Mouse (Mus musculus): ENCODE results near the gene Cdk14. TPM values are rescaled to one million over a fixed set of nuclear protein-coding genes. Genes with fewer than 3 reads are reported as not detected.

The Cdk14 gene
- polyA plus RNA-seq, 1 experiment: 10.1 TPM

DNA sequence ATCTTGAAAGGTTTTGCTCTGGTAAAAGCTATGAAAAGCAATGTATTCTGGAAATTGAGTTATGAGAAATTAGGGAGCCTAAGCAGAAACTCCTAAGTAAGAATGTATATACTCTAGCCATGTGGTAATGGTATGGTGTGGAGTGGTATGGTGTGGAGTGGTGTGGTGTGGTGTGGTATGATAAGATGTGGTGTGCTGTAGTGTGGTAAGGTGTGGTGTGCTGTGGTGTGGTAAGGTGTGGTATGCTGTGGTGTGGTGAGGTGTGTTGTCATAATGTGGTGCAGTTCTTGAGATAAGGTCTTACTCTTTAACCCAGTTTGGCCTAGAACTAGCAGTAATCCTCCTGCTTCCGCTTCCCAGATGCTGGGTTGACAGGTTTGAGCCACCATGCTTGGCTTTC lies 45.7 kb downstream of the Cdk14 start:
- H3K4me1 ChIP-seq (ENCODE audit: control insufficient read depth, insufficient read depth, insufficient read length, low read length): peaks cover 2% of the 10 kb centered on the region; the same call in 1 of the 2 replicates
- H3K4me3 ChIP-seq (ENCODE audit: insufficient read depth, low read depth, low read length): no peak overlapping the region

DNA sequence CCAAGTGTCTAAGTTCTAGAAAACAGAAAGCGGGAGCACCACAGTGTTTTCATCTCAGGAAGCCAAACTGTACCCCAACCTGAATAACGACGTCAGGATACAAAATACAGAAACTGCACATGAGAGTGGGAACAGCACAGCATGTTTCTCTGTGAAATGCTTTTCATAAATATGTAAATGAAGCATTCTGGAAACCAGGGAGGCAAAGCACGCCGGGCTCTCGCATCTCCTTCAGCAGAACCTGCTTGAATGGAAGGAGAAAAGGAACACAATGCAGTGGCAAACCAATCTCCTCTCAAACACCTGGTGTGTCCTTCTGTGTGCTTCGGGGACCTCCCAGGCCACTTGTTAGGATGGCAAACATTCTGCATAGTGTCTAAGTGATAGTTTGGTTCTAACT lies 46.6 kb downstream of the Cdk14 start:
- Histone ChIP-seq H3K4me1 (ENCODE audit: control insufficient read depth, insufficient read depth, insufficient read length, low read length) (peaks cover under 1% of the 10 kb centered on the region; the same call in 1 of the 2 replicates), H3K4me3 (ENCODE audit: insufficient read depth, low read depth, low read length) (no peak overlapping the region)

More for the DNA sequence above, 45.7 kb downstream of the Cdk14 start:
- H3K27ac ChIP-seq (replicated peaks; ENCODE audit: low read depth, low read length): no peak overlapping the region

DNA sequence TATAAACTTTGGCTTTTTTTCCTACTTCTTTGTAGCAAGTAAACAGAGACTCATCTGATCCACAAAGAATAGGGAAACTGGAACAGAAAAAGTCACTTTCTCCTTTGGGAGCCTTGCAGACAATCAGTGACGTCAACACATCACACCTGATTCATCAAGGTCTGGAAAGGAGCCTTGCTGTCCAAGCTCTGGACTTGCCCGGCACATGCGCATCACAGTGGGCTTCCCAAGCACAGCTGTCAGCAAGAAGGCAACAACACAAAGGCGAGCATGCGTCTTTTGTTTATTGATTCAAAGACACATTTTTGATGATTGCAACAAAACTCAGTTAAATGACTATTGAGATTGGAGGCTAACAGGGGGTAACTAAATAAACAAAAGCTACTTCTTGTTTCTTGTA lies 47.2 kb downstream of the Cdk14 start:
- Histone ChIP-seq H3K4me1 (ENCODE audit: control insufficient read depth, insufficient read depth, insufficient read length, low read length) (peaks cover 2% of the 10 kb centered on the region; the same call in 1 of the 2 replicates), H3K27ac (replicated peaks; ENCODE audit: low read depth, low read length) (no peak overlapping the region), H3K4me3 (ENCODE audit: insufficient read depth, low read depth, low read length) (no peak overlapping the region)

More for the DNA sequence above, 46.6 kb downstream of the Cdk14 start:
- H3K27ac ChIP-seq (replicated peaks; ENCODE audit: low read depth, low read length): no peak overlapping the region

DNA sequence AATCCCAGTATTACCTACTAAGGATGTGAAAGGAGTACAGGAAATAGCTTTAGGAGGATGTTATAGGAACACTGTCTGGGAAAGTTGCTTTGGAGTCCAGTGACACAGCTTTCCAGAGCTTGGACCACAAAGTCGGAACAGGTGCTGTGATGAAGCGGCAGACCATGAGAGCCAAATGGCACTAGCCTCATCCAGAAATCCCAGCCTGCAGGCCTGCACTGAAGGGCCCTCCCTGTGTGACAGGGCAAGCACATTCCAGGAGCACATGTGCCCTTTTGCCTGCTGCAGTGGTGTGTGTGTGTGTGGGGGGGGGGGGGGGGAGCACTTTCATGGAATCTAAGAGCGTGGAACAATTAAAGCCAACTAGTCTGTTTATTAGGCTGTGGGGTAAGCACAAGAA lies 47.8 kb downstream of the Cdk14 start:
- Histone ChIP-seq H3K4me1 (ENCODE audit: control insufficient read depth, insufficient read depth, insufficient read length, low read length) (peaks cover 2% of the 10 kb centered on the region; the same call in 1 of the 2 replicates), H3K4me3 (ENCODE audit: insufficient read depth, low read depth, low read length) (no peak overlapping the region), H3K27ac (replicated peaks; ENCODE audit: low read depth, low read length) (no peak overlapping the region)

DNA sequence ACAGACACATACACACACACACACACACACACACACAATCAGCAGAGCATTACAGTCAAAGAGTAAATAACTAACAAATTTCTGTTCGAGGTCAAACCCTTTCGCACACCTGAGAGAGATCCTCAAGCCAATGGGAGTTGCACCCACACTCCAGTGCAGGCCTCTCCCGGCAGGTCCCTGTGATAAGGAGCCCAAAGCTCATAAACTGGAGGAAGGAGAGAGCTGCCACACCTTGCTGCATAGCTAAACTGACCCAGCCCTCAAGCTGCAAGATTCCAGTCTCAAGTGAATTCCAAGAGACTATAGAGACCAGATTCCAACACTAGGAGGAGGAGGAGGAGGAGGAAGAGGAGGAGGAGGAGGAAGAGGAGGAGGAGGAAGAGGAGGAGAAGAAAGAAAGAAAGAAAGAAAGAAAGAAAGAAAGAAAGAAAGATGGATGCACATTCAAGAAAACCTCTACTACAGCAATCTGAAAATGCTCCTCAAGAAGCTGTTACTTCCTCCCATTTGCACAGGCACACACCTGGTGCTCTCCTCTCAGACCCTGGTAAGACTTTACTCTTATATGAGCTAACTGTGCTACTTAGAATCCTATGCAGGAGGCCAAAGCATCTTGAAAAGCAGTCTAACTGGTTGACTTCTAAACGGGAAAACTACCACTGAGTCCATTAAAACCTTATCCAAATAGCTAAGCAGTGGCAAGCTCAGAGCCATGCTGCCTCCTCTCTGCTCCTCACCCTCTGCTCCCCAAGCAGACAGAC lies 49.6 kb downstream of the Cdk14 start:
- Histone ChIP-seq H3K4me3 (ENCODE audit: insufficient read depth, low read depth, low read length) (no peak overlapping the region), H3K4me1 (ENCODE audit: control insufficient read depth, insufficient read depth, insufficient read length, low read length) (peaks cover 2% of the 10 kb centered on the region; the same call in 1 of the 2 replicates), H3K27ac (replicated peaks; ENCODE audit: low read depth, low read length) (no peak overlapping the region)

DNA sequence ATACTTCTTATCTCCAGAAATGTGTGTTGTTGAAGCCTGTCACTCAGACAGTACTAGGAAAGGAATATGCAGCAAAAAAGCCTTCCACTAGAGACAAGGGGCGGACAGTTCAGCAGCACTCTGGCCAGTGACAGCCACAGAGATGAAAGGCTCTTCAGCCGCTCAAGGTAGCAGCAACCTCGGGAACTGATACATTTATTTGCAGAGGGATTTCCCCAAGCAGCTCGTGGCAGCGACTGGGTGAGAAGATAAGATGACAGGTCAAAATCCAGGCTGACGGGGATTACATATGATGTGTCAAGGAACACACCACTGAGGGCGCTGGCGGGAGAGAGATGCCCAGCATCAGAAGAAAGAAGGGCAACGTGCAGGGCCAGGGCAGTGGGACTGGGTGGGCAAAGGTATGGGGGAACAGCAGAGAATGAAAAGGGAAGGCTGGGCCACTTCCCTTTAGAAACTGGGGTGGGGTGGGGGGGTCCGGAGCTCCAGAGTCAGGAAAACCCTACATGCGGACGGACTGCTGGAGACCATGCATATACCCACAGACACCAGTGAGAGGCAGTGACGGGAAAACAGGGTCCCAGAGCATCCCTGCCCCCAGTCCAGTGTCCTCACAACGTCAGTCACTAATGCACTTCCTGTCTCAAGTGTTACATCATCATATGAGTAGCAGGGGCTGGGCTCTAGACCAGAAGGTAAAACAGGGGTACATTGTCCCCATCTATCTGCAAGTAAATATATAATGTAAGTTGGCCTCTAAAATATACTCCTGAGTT lies 51.5 kb downstream of the Cdk14 start:
- Histone ChIP-seq H3K4me1 (ENCODE audit: control insufficient read depth, insufficient read depth, insufficient read length, low read length) (peaks cover 2% of the 10 kb centered on the region; the same call in 1 of the 2 replicates), H3K27ac (replicated peaks; ENCODE audit: low read depth, low read length) (no peak overlapping the region), H3K4me3 (ENCODE audit: insufficient read depth, low read depth, low read length) (no peak overlapping the region)

DNA sequence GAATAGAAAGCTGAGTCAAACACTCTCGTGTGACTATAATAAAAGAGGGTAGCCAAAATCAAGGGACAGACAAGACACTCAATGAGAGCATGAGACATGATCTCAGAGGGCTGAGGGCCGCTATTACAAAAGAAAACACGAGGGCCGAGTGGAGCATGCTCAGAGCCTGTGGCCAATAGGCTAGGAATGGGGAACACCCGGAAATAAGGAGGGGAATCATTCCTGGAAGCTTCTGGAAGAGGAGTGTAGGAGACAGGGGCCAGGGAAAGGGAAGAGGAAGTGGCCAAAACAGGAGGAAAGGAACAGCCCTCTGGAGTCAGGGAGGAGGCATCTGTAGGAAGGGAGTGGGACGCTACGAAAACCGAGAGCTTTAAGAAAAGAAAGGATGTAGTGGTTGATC lies 52.6 kb downstream of the Cdk14 start:
- Histone ChIP-seq H3K4me1 (ENCODE audit: control insufficient read depth, insufficient read depth, insufficient read length, low read length) (peaks cover 2% of the 10 kb centered on the region; the same call in 1 of the 2 replicates), H3K4me3 (ENCODE audit: insufficient read depth, low read depth, low read length) (peak overlapping the region; percentile 4; the same call in 1 of the 2 replicates), H3K27ac (replicated peaks; ENCODE audit: low read depth, low read length) (0 out of 2 replicates have a peak overlapping the region, but pooled peaks have one; percentile 9)

DNA sequence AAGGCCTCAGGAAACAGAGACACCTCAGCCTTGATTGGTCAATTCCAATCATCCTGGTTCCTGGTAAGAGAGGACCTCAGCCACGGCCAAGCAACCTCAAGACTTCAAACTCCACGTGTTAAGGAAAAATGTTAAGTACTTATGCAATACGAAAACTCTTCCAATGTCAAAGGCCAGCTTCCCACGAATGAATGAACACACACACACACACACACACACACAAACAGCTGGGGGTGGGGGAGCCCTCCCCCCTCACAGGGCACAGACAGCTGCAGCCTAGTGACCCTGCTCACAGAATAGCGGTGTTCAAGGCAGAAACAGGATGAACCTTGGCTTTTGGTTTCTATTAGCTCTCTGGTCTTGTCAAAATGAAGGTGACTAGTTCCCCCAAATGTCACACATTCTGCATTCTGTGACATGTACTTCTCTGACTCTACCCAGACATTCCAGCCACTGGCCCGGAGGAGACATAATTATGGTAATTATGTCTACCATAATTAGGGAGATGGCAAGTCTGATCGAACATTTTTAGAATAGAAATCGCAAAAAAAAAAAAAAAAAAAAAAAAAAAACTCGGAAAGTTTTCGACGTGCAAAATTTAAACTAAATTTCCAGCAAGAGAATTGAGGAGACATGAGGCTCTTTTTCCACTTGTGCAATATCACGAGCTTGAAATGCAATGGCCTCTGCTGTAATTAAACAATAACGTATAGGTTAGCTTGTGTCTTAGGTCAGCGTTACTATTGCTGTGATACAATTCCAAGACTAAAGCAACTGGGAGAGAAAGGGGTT lies 54.6 kb downstream of the Cdk14 start:
- no peak overlapping the region for H3K4me3 ChIP-seq (ENCODE audit: insufficient read depth, low read depth, low read length)
- H3K4me1 ChIP-seq (ENCODE audit: control insufficient read depth, insufficient read depth, insufficient read length, low read length): peaks cover 2% of the 10 kb centered on the region; the same call in 1 of the 2 replicates
- H3K27ac ChIP-seq (replicated peaks; ENCODE audit: low read depth, low read length): no peak overlapping the region

DNA sequence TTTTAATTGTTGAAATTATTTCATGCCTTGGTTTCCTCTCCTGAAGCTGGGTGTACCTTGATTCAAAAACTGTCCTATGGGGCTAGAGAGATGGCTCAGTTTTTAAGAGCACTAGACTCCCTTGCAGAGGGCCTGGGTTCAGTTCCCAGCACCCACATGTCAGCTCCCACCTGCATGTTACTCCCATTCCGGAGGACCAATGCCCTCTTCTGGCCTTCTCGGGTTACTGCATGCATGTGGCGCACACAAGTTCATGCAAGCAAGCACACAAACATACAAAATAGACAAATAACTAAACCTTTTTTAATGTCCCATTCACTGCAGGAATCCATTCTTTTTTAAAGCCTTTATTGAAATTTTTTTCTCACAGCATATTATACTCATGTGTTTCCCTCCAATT lies 58.4 kb downstream of the Cdk14 start:
- H3K4me3 ChIP-seq (ENCODE audit: insufficient read depth, low read depth, low read length): no peak overlapping the region
- H3K4me1 ChIP-seq (ENCODE audit: control insufficient read depth, insufficient read depth, insufficient read length, low read length): peaks cover 4% of the 10 kb centered on the region; the same call in 1 of the 2 replicates
- H3K27ac ChIP-seq (replicated peaks; ENCODE audit: low read depth, low read length): no peak overlapping the region

DNA sequence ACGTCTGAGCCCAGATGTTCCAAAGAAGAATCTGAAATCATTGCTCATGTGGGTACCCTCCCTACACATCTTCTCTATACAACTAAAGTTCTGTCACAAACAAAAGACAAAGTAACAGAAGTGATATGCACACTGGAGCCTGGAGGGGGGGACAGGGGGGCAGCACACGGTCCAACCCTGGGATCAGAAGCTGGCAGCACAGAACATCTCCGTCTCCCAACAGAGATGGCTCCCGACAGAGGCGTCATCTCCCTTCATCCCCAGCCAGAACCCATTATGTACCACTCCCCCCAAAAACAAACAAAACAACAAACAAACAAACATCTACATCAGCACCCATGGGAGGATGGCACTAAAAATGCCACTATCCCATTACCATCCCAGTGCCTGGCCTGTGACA lies 59.8 kb downstream of the Cdk14 start:
- Histone ChIP-seq H3K4me1 (ENCODE audit: control insufficient read depth, insufficient read depth, insufficient read length, low read length) (peaks cover 4% of the 10 kb centered on the region; the same call in 1 of the 2 replicates), H3K4me3 (ENCODE audit: insufficient read depth, low read depth, low read length) (no peak overlapping the region), H3K27ac (replicated peaks; ENCODE audit: low read depth, low read length) (no peak overlapping the region)

DNA sequence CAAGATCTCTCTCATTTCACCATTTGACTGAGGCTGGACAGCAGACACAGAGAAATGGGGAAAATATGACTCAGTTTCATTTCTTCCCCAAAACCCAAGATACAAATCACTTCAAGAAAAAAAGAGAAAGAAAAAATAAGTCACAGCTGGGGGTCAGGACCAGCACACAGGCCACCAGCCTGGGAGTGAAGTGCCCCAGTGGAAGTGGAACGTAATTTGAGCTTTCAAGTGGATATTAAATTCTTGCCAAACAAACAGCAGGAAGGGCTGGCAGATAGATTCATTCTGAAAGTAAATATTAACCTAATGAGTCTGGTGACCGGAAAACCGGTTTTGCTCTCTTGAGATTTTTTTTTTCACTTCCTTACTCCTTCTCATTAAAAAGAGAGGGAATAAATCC lies 60.2 kb downstream of the Cdk14 start:
- H3K4me1 ChIP-seq (ENCODE audit: control insufficient read depth, insufficient read depth, insufficient read length, low read length): peaks cover 4% of the 10 kb centered on the region; the same call in 1 of the 2 replicates
- no peak overlapping the region for H3K4me3 ChIP-seq (ENCODE audit: insufficient read depth, low read depth, low read length)
- H3K27ac ChIP-seq (replicated peaks; ENCODE audit: low read depth, low read length): no peak overlapping the region; the same call in 1 of the 2 replicates

DNA sequence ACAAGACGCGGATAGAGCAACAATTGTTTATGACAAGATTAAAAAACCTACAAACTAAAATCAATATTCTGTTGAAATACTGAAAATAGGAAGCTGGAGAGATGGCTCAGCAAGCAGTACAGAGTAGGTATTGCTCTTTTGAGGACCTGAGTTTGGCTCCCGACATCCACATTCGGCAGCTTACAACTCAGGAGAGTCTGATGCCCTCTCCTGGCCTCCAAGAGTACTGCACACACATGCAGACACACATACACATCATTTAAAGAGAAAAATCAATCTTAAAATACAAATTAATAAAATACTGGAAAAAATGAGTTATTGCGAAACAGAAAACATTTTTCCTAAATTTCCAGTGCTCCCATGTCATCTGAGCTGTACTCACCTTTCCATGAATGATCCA lies 60.7 kb downstream of the Cdk14 start:
- Histone ChIP-seq H3K4me1 (ENCODE audit: control insufficient read depth, insufficient read depth, insufficient read length, low read length) (peaks cover 4% of the 10 kb centered on the region; the same call in 1 of the 2 replicates), H3K4me3 (ENCODE audit: insufficient read depth, low read depth, low read length) (no peak overlapping the region), H3K27ac (replicated peaks; ENCODE audit: low read depth, low read length) (no peak overlapping the region)

DNA sequence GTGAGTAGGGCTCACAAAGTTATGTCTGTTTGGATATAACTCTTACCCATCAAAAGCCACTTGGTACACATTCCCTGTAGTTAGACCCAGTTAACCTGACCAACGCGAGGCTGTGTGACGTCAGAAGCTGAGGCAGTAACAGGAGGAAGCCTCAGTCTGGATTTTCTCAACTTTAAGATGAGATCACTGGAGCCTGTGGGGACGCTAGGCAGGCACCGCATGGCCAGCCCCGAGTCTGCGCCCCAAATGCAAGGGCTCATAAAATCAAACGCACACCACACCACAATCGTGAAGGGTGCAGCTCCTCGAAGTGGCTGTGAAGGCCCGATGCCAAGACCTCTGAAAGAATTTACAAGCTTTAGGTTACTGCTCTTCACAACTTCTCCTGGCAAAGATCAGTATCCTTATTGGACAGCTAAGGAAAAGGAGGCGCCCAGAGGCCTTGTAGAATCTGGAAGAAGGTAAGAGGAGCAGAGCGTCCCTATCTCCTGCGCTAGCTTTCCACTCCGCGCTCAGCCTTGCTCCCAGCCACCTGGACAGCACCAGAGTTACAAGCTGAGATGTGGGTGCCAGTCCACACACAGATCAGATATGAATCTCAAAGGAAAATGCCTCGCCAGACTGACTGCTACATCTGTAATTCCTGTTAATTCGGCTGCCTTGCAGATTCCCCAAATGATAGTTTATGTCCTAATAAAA lies 61.9 kb downstream of the Cdk14 start:
- Histone ChIP-seq H3K27ac (replicated peaks; ENCODE audit: low read depth, low read length) (no peak overlapping the region), H3K4me1 (ENCODE audit: control insufficient read depth, insufficient read depth, insufficient read length, low read length) (peaks cover 4% of the 10 kb centered on the region; the same call in 1 of the 2 replicates), H3K4me3 (ENCODE audit: insufficient read depth, low read depth, low read length) (no peak overlapping the region)

DNA sequence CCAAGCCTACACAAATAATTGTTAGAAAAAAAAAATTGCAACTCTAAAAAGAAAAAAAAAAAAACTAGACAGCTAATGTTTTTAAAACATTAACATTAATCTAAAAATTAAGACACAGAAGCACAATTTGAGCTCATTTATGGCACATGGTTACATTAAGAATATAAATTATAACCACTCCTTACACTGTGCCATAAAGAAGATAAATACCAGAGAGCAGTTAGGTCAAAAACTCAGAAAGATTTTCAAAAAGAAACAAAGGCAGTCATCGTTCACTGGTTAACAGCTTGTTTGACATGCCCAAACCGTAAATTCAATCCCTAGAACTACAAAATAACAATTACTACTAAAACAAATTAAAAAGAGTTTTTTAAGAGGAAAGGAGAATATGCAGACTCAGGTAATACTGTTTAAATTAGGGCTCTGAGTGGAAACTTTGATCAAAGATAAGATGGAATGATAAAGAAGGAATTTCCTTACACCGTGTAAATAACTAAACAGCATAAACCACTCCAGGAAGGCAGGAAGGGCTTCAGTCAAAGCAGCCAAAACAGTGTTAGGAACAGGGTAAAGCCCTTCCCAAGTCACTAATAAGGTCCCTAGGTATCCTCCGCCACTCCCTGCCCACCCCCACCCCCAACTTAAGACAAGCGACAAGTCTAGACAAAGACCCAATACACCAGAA lies 65.3 kb downstream of the Cdk14 start:
- peaks cover under 1% of the 10 kb centered on the region; the same call in 1 of the 2 replicates for H3K4me1 ChIP-seq (ENCODE audit: control insufficient read depth, insufficient read depth, insufficient read length, low read length)

More for the DNA sequence above, 65.3 kb downstream of the Cdk14 start:
- Histone ChIP-seq H3K4me3 (ENCODE audit: insufficient read depth, low read depth, low read length) (no peak overlapping the region), H3K27ac (replicated peaks; ENCODE audit: low read depth, low read length) (no peak overlapping the region)

Measured in brown adipose tissue, adult 24 weeks (tissue).